Mouse (Mus musculus) bone marrow macrophage, adult 2 months (primary cell): ENCODE data around the gene Ankrd39.

ENCODE experiments used
- CTCF ChIP-seq: IDR thresholded peaks from 2 replicates; pipeline ENCODE4 v1.5.1; 2012; ENCODE audit warnings: low read depth, mild to moderate bottlenecking, low read length, moderate library complexity
- POLR2A ChIP-seq: IDR thresholded peaks from 2 replicates; pipeline ENCODE4 v1.6.1; 2012; ENCODE audit warnings: mild to moderate bottlenecking, low read depth, low read length, borderline replicate concordance

- TF ChIP-seq POLR2A (no peak), CTCF (no peak)
These were observed 35.0 kb upstream of the Ankrd39 start for GRCm38 (mm10) chr1:36582211-36582610.
